In genomic region chr6:115244222-115244621, GRCm38 (mm10) we compare ENCODE assay signal across 24 mouse cellular contexts. TPM values are rescaled to one million over a fixed set of nuclear protein-coding genes. Genes with fewer than 3 reads are reported as not detected.
DNase-seq lines count a peak whose midpoint lies in the region; ATAC-seq and TF ChIP-seq lines count a peak whose summit lies in the region.
"Had no signal": no experiment of that assay in that cellular context is flagged by ENCODE, and none has a peak within 500 bp of the region (broad histone marks: within the 10 kb centered on the region; RNA-seq: fewer than 3 reads in every experiment).

No protein-coding gene starts in this region.

- H3K4me3 ChIP-seq in liver, postnatal 0 days (ENCODE audit: low read depth, low read length): no peak overlapping the region
- H3K4me3 ChIP-seq in liver, embryonic 11.5 days (ENCODE audit: low read depth, low read length): no peak overlapping the region
- H3K4me3 ChIP-seq: embryonic facial prominence, embryonic 15.5 days; forebrain, embryonic 10.5 days; heart, embryonic 13.5 days; limb, embryonic 12.5 days; neural tube, embryonic 12.5 days; stomach, embryonic 15.5 days had no signal

- H3K36me3 ChIP-seq in liver, postnatal 0 days (replicated peaks; ENCODE audit: insufficient read depth, low read length): no peaks in the 10 kb centered on the region
- H3K36me3 ChIP-seq in liver, embryonic 11.5 days (ENCODE audit: control insufficient read depth, insufficient read depth, low read length): no peaks in the 10 kb centered on the region
- H3K36me3 ChIP-seq: embryonic facial prominence, embryonic 15.5 days; forebrain, embryonic 10.5 days; heart, embryonic 13.5 days; limb, embryonic 12.5 days; neural tube, embryonic 12.5 days; stomach, embryonic 15.5 days had no signal

- H3K4me1 ChIP-seq in liver, postnatal 0 days (ENCODE audit: insufficient read depth): no peaks in the 10 kb centered on the region
- no peaks in the 10 kb centered on the region for H3K4me1 ChIP-seq in liver, embryonic 11.5 days (replicated peaks; ENCODE audit: control insufficient read depth, insufficient read depth, low read length)
- H3K4me1 ChIP-seq: embryonic facial prominence, embryonic 15.5 days; neural tube, embryonic 12.5 days had no signal

- ATAC-seq in cerebellum, adult (ENCODE audit: insufficient number of reproducible peaks, low FRiP score, low TSS enrichment): peak; percentile 75
- ATAC-seq in liver, postnatal 0 days: no peak
- no peak for ATAC-seq in liver, embryonic 11.5 days (replicated peaks; ENCODE audit: low FRiP score)
- ATAC-seq: hindbrain, postnatal 0 days had no signal

- no peak overlapping the region for H3K4me2 ChIP-seq in liver, postnatal 0 days (ENCODE audit: low read depth, low read length)
- H3K4me2 ChIP-seq in liver, embryonic 11.5 days: no peak overlapping the region
- H3K4me2 ChIP-seq: embryonic facial prominence, embryonic 15.5 days; heart, embryonic 13.5 days; limb, embryonic 12.5 days; neural tube, embryonic 12.5 days; stomach, embryonic 15.5 days had no signal

- H3K9me3 ChIP-seq in liver, postnatal 0 days (ENCODE audit: low read length): no peaks in the 10 kb centered on the region
- no peaks in the 10 kb centered on the region for H3K9me3 ChIP-seq in liver, embryonic 11.5 days (ENCODE audit: control insufficient read depth, low read length)
- H3K9me3 ChIP-seq: embryonic facial prominence, embryonic 15.5 days; forebrain, embryonic 10.5 days; heart, embryonic 13.5 days; limb, embryonic 12.5 days; neural tube, embryonic 12.5 days; stomach, embryonic 15.5 days had no signal

- TF ChIP-seq CTCF in liver, postnatal 0 days (IDR thresholded peaks at IDR 0.05; ENCODE audit: low read depth): 0 out of 2 replicates have a peak, but pooled peaks have one; percentile 7

- no peak overlapping the region for H3K9ac ChIP-seq in liver, postnatal 0 days (replicated peaks)
- no peak overlapping the region for H3K9ac ChIP-seq in liver, embryonic 11.5 days (ENCODE audit: low read depth, low read length)
- H3K9ac ChIP-seq: embryonic facial prominence, embryonic 15.5 days; heart, embryonic 13.5 days; limb, embryonic 12.5 days; liver, embryonic 14.5 days; neural tube, embryonic 12.5 days; stomach, embryonic 15.5 days had no signal

- DNase-seq in cerebellum, postnatal 4 days (ENCODE audit: low spot score in 2 of 2): no peak
- no peak for DNase-seq in liver, postnatal 0 days
- DNase-seq in liver, embryonic 11.5 days (ENCODE audit: low spot score): no peak
- DNase-seq in cerebellum, adult 18-20 months: peak; percentile 65 to 77
- DNase-seq in cerebellum, postnatal 36 days: peak; percentile 41 to 55
- DNase-seq in kidney, postnatal 25 days: no peak
- DNase-seq in ovary, postnatal 14 days (ENCODE audit: low spot score): no peak
- DNase-seq: adrenal gland, postnatal 14 days; embryo, embryonic 11 days; heart, postnatal 36 days; right cerebral cortex, postnatal 14 days; thymus, postnatal 14 days had no signal

- no peak for TF ChIP-seq EP300 in liver, postnatal 0 days (IDR thresholded peaks at IDR 0.05; ENCODE audit: low read depth)

- no peak overlapping the region for H3K27ac ChIP-seq in liver, postnatal 0 days (ENCODE audit: low read depth)
- H3K27ac ChIP-seq in liver, embryonic 11.5 days (ENCODE audit: low read depth, low read length): no peak overlapping the region
- H3K27ac ChIP-seq: embryonic facial prominence, embryonic 15.5 days; forebrain, embryonic 10.5 days; heart, embryonic 13.5 days; hindbrain, postnatal 0 days; limb, embryonic 12.5 days; liver, embryonic 14.5 days; neural tube, embryonic 12.5 days; stomach, embryonic 15.5 days had no signal

- 59% methylated on average over 2 of the region's 2 CpGs for WGBS in liver, postnatal 0 days (ENCODE audit: insufficient replicate concordance)
- WGBS in liver, embryonic 11.5 days: 67% methylated on average over 2 of the region's 2 CpGs

- 0 out of 2 replicates have a peak, but pooled peaks cover 4% of the 10 kb centered on the region for H3K27me3 ChIP-seq in liver, postnatal 0 days (ENCODE audit: insufficient read depth, low read length)
- no peaks in the 10 kb centered on the region for H3K27me3 ChIP-seq in liver, embryonic 11.5 days (replicated peaks; ENCODE audit: control insufficient read depth, insufficient read depth, low read length)
- H3K27me3 ChIP-seq: embryonic facial prominence, embryonic 15.5 days; limb, embryonic 12.5 days; neural tube, embryonic 12.5 days; stomach, embryonic 15.5 days had no signal

RNA-seq across cellular contexts. Expression of gene Timp4, which starts 7.8 kb away (rescaled TPM):
- polyA plus RNA-seq in liver, postnatal 0 days (2015; fragmentation: Nextera tagmentation; extraction: Ambion mirVana): 0.11 TPM in 1 of 2 replicates, not detected in the other
- polyA plus RNA-seq in liver, embryonic 11.5 days (2014; fragmentation: Nextera tagmentation; extraction: Ambion mirVana): 0.04 TPM in 1 of 2 replicates, not detected in the other
- polyA plus RNA-seq: liver, embryonic 14.5 days had no signal

RNA-seq across cellular contexts. Expression of gene Gm17482, which starts 17.1 kb away (rescaled TPM):
- not detected in 2 replicates for polyA plus RNA-seq in liver, postnatal 0 days (2015; fragmentation: Nextera tagmentation; extraction: Ambion mirVana)
- polyA plus RNA-seq in liver, embryonic 11.5 days (2014; fragmentation: Nextera tagmentation; extraction: Ambion mirVana): not detected in 2 replicates
- polyA plus RNA-seq: embryonic facial prominence, embryonic 15.5 days; forebrain, embryonic 10.5 days; gonadal fat pad, adult 2 months; heart, embryonic 13.5 days; hindbrain, postnatal 0 days; kidney, embryonic 14.5 days; limb, embryonic 12.5 days; liver, embryonic 14.5 days; neural tube, embryonic 12.5 days; spleen, adult 2 months; stomach, embryonic 15.5 days had no signal

Comparison
In these comparisons a context has a peak if more than half of its experiments do, and no peak if none do; other contexts are left out.
1. DNase-seq: peak in cerebellum, adult 18-20 months (2 of 2) and cerebellum, postnatal 36 days (2 of 2); none in cerebellum, postnatal 4 days (0 of 2), liver, postnatal 0 days (single experiment), liver, embryonic 11.5 days (single experiment), kidney, postnatal 25 days (0 of 2) and ovary, postnatal 14 days (single experiment).